Mouse (Mus musculus) skeletal muscle tissue, adult 2 months (tissue): Measurements from ENCODE around the gene Ccdc115.
"Not testable (repeated sequence)": the region's sequence is repeated elsewhere in the genome, so short reads cannot be mapped to it uniquely, and the experiment has no call there.

Experiments used
- DNase-seq: peaks from one replicate; pipeline ENCODE4 v3.0.0-alpha.2; 2012; ENCODE audit warnings: low read depth, low spot score

Gene Ccdc115

GRCm38 (mm10) chr1:34438381-34439051, 956 bp downstream of the Ccdc115 start:
- no peak for DNase-seq

DNA sequence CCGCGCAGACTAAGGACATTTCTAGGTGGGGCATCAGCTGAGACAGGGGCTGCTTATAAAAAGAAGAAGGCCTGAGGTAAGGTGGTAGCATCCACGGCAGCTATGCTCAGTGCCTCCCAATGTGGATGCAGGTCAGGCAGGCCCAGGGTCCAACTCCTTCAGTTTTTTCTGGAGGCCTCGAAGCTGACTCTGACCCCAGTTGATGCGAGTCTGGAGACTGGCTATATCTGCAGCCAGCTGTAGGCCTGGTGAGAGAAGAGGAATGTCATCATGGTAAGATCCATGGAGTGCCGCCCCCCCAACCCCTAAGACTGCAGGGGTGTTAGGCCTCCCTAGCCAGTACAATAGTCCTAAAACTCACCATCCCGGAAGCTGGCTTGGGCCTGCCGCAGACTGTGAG, 2.1 kb downstream of the Ccdc115 start:
- DNase-seq = not testable (repeated sequence)

DNA sequence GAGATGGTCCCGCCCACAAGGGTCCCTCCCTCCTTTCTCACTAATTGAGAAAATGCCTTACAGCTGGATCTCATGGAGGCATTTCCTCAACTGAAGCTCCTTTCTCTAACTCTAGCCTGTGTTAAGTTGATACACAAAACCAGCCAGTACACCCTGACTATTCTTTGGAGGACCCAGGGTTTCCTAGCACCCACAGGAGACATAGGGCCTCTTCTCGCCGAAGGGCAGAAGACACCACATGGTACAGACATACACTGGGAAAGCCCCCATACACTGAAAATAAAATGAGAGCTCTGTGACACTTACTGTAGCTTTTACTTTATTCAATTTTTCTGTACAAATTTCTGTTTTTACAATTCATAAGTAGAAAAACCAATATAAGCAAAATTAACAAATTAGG, 3.1 kb downstream of the Ccdc115 start:
- no peak for DNase-seq

GRCm38 (mm10) chr1:34435371-34436120, 3.9 kb downstream of the Ccdc115 start:
- no peak for DNase-seq

DNA sequence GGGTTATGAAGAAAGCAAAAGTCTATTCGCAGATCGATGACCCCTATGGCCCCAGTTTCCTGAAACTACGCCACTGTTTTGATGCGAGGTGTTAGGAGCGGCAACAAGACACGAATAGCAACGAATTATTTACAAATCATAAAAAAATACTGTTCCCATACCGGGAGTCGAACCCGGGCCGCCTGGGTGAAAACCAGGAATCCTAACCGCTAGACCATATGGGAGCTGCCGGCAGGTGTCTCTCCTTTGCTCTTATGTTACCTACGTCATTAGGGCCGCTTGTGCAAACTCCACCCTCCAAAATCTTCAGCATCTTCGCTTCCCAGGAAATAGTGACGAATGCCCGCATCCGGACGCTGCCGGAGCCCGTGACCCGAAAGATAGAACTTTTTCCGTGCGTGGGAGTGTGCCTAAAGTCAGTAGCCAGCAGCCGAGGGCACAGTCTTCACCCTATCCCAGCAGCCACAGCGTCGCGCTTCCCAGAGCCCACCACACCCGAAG, 4.8 kb downstream of the Ccdc115 start:
- peak; percentile 88 for DNase-seq

DNA sequence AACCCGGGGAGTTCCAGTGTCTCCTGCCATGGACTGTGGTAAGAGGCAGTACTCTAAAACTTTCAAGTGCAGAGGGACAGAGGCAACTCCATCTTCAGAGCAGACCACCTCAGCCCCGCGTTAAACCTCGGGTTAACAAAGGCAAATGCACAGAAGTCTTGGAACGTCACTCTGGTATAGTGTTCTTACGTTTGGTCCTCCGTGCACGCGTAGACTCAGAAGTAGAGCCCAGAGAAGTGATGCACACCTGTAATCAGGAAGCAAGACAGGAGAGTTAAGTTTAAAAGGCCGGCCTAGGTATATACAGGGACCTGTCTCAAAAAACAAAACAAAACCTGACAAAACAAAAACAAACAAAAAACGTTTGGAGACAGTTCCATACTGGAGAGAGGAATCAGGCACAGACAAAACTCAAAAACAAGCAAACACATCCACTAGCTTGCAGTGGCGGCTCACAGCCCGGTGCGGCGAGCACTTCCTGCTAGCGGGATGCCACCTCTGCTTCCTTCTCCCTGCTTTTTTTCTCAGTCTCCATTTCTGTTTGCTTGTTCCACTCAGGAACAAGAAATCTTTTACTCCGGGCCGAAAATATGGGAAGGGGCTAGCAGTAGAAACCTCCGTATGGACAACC, 5.5 kb downstream of the Ccdc115 start:
- DNase-seq = no peak

DNA sequence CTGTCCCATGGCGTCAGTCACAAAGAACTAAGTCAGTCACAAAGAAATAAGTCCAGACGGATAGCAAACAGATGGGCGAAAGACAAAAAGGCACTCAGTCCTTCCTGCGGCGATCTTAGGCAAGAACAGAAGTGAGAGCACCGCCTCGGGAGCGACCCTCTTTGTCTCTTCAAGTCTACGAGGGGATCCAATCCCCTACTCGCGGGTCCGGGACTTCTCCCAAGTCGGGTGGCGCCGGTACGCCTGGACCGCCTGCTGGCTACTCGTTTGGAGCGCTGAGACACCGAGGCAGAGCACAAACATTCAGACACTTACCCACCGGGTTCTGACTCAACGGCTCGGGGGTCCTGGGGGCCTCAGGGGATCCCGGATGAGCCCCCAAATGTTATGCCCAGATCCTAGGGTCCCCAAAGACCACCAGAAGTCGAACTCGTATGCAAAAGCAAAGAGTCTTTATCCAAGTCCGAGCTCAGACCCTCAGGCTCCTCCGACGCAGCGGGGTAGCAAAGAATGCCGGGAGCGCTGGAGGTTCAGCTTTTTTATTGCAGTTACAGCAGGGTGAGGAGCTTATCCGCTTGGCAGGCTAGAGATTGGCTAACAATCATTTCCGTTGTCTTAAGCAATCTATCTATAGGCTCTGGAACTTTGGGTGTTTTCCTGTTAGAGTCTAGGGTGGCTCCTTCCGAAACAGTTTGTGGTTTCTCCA, 6.5 kb downstream of the Ccdc115 start:
- DNase-seq = peak; percentile 43

- DNase-seq = peak; percentile 27
Observed at GRCm38 (mm10) chr1:34432411-34432775, 7.1 kb downstream of the Ccdc115 start.

DNA sequence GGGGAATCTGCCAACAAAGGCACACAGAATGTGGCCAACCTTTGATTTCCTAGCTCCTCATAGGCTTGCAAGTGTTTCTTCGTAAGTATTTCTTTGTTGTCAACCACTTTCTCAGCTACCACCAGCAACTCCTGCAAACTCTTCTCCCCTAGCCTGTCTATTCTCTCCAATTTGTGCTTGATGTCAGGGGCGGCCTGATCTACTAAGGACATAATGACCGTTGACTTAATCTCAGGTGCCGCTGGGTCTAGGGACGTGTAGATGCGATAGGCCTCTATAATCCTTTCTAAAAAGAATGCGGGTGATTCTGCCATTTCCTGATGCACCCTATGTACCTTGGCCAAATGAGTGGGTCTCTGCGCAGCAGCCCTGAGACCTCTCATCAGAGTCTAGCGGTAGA, 8.0 kb downstream of the Ccdc115 start:
- no peak for DNase-seq

GRCm38 (mm10) chr1:34430981-34431380, 8.5 kb downstream of the Ccdc115 start:
- no peak for DNase-seq

DNA sequence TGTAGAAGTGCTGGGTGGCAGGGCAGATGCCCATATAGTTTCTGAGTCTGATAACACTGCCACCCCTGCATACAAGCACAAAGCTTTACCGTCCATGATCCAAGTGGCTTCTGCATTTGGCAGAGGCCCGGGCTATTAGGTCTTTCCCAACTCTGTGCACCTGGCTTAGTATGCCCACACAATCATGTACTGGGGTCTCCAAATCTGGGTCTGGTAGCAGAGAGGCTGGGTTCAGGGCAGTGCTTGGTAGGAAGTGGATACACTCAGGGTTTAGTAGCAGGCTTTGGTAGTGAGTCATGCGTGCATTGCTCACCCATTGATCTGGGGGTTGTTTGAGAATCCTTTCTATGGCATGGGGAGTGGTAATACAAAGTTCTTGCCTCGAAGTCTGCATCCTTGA, 10.2 kb downstream of the Ccdc115 start:
- DNase-seq = no peak

GRCm38 (mm10) chr1:34428466-34428865, 11.0 kb downstream of the Ccdc115 start:
- DNase-seq = no peak

DNA sequence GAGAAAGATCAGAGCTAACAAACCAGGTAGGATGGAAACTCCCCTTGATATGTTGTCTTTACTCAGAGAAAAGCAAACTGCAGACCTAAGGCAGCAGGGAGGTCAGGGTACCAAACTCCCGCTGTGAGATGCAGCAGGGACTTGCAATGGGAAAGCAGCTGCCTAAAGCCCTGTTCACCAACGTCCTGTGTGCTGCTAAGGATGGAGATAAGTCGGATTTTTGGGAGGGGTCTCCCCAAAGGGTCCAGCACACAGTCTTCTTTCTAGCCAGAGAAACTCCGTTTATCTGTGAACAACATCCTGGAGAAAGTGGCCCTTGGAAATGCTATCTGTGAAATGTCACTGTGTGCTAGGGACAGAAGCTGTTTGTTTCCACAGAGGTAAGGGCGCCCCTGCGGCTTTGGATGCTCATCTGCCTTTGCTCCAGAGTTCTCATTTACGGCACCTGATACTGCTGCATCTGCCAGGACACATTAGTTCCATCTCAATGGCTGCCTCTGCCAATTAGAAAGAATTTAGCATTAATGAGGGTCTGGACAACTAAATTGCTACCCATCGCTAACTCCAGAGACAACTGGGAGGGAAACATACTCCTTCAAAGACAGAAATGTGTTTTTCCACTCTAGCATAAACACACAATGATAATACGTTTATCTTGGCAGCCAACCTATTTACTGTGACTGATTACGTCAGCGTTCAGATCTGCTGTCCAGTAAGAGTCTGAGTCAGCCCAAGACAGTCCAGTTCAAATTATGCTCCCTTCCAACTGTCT, 40.1 kb downstream of the Ccdc115 start:
- DNase-seq = no peak

DNA sequence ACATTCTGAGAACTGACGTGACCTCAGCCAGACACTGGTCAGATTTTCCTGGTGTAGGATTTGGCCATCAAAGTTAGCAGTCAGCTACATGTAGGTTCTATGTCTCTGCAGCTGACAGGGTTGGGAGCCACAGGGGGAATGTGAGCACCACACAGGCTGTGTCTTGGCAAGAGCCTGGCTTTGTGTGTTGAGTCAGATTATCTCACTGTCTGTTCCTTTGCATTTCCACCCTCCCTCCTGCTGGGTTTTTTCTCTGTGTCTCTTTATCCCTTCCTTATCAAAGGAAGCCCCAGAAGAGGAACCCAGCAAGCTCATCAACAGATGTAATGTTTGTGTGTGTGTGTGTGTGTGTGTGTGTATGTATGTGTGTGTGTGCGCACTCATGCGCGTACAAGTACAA, 43.2 kb downstream of the Ccdc115 start:
- no peak for DNase-seq

DNA sequence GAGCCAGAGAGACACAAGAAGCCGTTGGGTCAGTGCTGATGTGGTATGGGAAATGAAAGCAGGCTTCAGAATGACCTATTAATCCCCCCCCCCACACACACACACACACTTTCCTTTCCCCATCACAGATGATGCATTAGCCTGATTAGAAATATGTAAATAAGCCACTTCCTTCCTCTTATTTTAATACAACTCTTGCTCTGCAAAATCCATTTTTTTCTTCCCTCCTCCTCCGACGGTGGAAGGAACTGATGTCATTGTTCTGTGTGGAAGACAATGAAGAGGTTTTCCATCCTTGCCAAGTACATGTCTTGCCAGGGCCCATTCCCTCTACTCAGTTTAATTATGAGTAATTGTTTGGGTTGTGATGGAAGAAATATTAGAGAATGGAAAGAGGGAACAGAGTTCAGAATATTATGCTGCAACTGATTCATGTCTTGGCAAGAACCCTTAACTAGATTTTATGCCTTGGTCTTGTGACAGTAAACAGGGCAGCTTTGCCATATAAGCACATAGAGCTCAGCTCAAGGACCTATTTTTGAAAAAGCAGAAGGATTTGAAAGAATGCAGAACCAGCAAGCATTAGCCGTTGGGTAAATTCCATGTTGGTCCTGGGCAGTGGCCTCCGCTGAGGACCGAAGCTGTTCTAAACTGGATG, 50.1 kb downstream of the Ccdc115 start:
- DNase-seq = peak; percentile 45

DNA sequence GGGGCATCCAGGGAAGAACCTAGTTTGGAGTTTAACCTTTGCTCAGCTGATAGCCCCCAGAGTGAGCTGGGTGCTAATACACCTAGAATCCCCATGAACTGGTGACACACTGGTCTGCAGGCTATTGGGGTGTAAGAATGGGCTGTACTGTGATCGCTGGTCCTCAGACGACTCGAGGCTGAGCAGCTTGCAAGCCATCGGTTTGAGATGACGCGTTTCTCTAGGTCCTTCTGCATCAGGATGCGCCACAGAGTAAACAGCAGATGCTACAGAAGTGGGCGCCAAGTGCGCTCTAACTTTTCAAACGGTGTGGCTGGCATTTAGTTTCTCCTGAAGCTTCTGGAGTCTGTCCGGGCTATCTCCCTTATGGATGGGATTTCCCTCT, 50.6 kb downstream of the Ccdc115 start:
- no peak for DNase-seq

DNA sequence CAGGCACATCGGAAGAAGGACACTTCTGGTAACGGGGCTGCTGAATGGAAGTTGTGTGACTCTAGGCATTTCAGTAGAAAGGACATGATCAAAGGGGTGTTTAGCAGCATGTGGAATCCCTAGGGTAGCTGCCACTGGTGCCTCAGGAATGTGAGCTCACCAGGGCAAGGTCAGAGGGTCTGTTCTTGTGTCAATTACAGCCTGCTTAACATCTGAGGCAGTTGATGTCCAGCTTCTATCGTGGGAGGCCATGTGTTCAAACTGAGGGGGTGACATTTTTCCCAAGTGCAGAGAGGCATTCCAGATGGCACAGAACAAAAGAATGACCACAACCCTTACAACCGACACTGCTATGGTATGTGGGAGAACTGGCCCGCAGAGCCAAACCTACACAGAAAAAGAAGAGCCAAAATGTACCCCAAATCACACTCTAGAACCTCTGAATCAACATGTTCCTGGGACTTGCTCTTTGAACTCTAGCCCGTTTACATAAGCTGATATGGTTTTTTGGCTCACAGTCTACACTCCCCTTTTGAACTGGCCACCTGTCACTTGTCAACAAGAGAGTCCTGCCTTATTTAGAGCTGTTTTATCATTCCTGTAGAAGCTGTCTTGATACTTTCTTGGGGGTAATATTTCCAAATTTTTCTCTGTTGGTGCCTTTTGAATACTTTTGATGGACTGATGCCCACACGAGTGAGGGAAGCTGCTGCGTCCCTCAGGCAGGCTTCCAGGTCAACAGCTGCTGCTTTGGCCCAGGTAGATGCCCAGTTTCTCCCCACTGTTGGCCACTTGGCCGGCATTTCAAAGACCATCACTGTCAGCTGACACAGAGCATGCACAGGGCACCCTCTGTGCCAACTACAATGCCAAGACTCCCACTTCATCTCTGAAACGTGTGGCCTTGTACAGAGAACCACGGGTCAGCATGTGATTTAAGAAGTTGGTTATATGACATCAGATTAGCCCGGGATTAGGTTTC, 51.8 kb downstream of the Ccdc115 start:
- peak; percentile 25 for DNase-seq
